Mouse (Mus musculus) liver, embryonic 16.5 days (tissue): ENCODE data around the gene Pwwp2a. TPM values are rescaled to one million over a fixed set of nuclear protein-coding genes. Genes with fewer than 3 reads are reported as not detected.

Source experiments
- ATAC-seq: fragments of 200-750 bp; cut with Nextera tagmentation; 2 replicates; pipeline ENCODE4 v1.8.0; 2017; ENCODE audit warnings: low read depth, mild to moderate bottlenecking, moderate number of reproducible peaks, moderate library complexity
- H3K27ac ChIP-seq: fragments of 300-500 bp; sonication (generic); 2 replicates; pipeline ENCODE4 v1.5.1; 2014; ENCODE audit warnings: mild to moderate bottlenecking, low read length
- H3K27me3 ChIP-seq: fragments of 300-500 bp; sonication (generic); 2 replicates; pipeline ENCODE4 v1.6.1; 2014; ENCODE audit warnings: low read depth, low read length, mixed read lengths; ENCODE audit not compliant: control insufficient read depth, insufficient read depth
- H3K36me3 ChIP-seq: fragments of 300-500 bp; sonication (generic); 2 replicates; pipeline ENCODE4 v1.6.1; 2014; ENCODE audit warnings: mild to moderate bottlenecking; ENCODE audit not compliant: control insufficient read depth, insufficient read depth
- H3K4me1 ChIP-seq: fragments of 300-500 bp; sonication (generic); 2 replicates; pipeline ENCODE4 v1.6.1; 2014; ENCODE audit warnings: low read depth, low read length, mixed read lengths; ENCODE audit not compliant: control insufficient read depth
- H3K4me2 ChIP-seq: fragments of 300-500 bp; sonication (generic); 2 replicates; pipeline ENCODE4 v1.6.1; 2014; ENCODE audit warnings: low read depth, low read length, mixed read lengths
- H3K4me3 ChIP-seq: fragments of 300-500 bp; sonication (generic); 2 replicates; pipeline ENCODE4 v1.5.1; 2014; ENCODE audit warnings: low read depth, mild to moderate bottlenecking, low read length
- H3K9ac ChIP-seq: fragments of 300-500 bp; sonication (generic); 2 replicates; pipeline ENCODE4 v1.6.1; 2014; ENCODE audit warnings: low read depth, low read length
- H3K9me3 ChIP-seq: fragments of 300-500 bp; sonication (generic); replicated peaks from 2 replicates; pipeline ENCODE4 v1.6.1; 2016; ENCODE audit warnings: low read length; ENCODE audit not compliant: control insufficient read depth
- WGBS: fragments of 180-500 bp; shearing (Covaris S2); extraction: QIAGEN DNeasy Blood & Tissue Kit; methylation state at CpG from one replicate; pipeline ENCODE4 v1.1.7; 2014; ENCODE audit not compliant: insufficient replicate concordance; 5-methylcytosine and 5-hydroxymethylcytosine counted together
- polyA plus RNA-seq: library from polyadenylated mRNA; unstranded; fragments of >200 nt; fragmentation: Nextera tagmentation; extraction: Ambion mirVana; gene quantifications from 2 replicates; pipeline ENCODE4 v1.2.1, GENCODE M21; 2015

The Pwwp2a gene
- polyA plus RNA-seq, 1 experiment from 2014 or later, result 4.3 TPM

GRCm38 (mm10) chr11:43754568-43754967 lies 72.8 kb downstream of the Pwwp2a start:
- ATAC-seq, result no peak
- Histone ChIP-seq H3K36me3 (no peaks in the 10 kb centered on the region), H3K4me3 (no peak overlapping the region), H3K9ac (no peak overlapping the region), H3K27ac (no peak overlapping the region), H3K4me2 (no peak overlapping the region), H3K4me1 (no peaks in the 10 kb centered on the region), H3K9me3 (no peaks in the 10 kb centered on the region), H3K27me3 (no peaks in the 10 kb centered on the region)
- WGBS, result 33% methylated on average over 1 of the region's 1 CpGs

DNA sequence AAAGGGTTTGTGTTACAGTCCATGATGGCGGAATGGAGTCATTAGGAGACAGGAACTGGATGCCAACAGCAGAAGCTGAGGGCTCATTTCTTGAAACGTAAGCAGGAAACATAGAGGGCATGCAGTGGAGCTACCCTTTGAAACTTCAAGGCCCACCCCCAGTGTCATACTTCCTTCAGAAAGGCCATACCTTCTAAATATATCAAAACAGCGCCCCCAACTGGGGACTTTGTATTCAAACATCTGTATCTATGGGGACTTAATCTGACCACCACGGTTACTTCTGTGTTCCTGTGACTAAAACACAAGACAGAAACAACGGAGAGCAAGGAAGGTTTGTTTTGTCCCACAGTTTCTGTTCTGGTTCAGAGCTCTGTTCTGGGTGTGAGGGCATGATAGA lies 73.6 kb downstream of the Pwwp2a start:
- no peak for ATAC-seq
- H3K27me3 ChIP-seq, result no peaks in the 10 kb centered on the region

DNA sequence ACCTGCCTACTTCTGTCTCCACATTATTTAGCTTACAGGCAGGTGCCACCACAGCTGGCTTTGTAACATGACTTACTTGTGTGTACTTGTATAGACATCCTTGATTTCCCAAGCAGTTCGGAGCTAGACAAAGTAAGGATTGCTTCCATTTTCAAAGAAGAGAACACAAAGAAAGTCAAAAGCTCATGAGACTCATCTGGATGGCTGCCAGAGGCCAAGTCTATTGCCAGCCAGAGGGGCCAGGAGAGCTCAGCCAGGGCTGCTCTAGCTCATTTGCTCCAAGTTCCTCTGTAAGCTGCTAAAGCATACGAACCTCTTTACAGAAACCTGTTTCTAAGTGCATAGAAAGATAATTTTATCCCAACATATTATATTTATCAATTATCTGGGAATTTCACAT lies 76.6 kb downstream of the Pwwp2a start:
- Histone ChIP-seq H3K27me3 (no peaks in the 10 kb centered on the region), H3K4me1 (no peaks in the 10 kb centered on the region), H3K4me3 (no peak overlapping the region), H3K4me2 (no peak overlapping the region), H3K27ac (no peak overlapping the region), H3K9ac (no peak overlapping the region), H3K36me3 (no peaks in the 10 kb centered on the region), H3K9me3 (no peaks in the 10 kb centered on the region)
- ATAC-seq, result no peak
- 39% methylated on average over 2 of the region's 2 CpGs for WGBS

More for the DNA sequence above, 73.6 kb downstream of the Pwwp2a start:
- H3K4me3 ChIP-seq, result no peak overlapping the region
- 40% methylated on average over 5 of the region's 5 CpGs for WGBS
- H3K36me3 ChIP-seq, result no peaks in the 10 kb centered on the region
- H3K4me1 ChIP-seq, result no peaks in the 10 kb centered on the region
- H3K9me3 ChIP-seq, result no peaks in the 10 kb centered on the region
- H3K27ac ChIP-seq, result no peak overlapping the region
- H3K9ac ChIP-seq, result no peak overlapping the region
- no peak overlapping the region for H3K4me2 ChIP-seq

DNA sequence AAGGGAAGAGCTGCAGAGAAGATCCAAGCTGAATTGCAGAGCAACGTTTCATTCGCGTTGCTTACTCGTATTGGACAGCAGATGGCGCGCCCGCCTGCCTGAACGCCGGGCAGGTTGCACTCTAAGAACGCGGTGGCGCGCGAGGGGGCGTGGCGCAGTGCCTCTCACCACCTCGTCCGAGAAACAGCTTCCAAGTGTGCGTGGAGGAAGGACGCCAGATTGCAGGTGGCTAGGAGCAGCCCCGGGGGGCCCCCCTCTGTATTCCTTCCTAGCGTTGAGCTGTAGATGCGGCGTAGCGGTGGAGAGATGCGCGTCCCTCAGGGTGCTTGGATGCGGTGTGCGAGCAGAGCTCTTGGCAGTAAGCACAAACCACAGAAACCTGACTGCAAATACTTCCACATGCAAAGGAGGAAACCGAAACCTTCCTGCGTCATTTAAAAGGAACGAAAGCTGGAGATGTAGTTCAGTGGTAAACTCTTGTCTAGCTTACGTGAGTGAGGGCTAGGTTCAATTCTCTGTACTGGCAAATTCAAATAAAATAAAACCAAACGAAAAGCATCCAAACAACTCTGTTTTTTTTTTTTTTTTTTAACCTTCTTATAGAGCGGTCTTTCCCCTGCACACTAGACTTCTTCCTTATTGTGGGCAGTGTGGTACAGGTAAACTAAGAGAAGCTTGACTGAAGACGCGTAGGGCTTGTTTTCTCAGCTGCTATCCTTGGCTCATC lies 85.3 kb downstream of the Pwwp2a start:
- ATAC-seq, result peak; percentile 53; the same call in 1 of the 2 replicates
- H3K27me3 ChIP-seq, result peaks cover 3% of the 10 kb centered on the region; the same call in 1 of the 2 replicates
- no peak overlapping the region for H3K9ac ChIP-seq
- WGBS, result 5% methylated on average over 37 of the region's 37 CpGs
- H3K9me3 ChIP-seq, result no peaks in the 10 kb centered on the region
- H3K4me1 ChIP-seq, result no peaks in the 10 kb centered on the region
- H3K4me3 ChIP-seq, result peak overlapping the region; percentile 47
- H3K27ac ChIP-seq, result no peak overlapping the region
- no peaks in the 10 kb centered on the region for H3K36me3 ChIP-seq
- peak overlapping the region; percentile 59 for H3K4me2 ChIP-seq

DNA sequence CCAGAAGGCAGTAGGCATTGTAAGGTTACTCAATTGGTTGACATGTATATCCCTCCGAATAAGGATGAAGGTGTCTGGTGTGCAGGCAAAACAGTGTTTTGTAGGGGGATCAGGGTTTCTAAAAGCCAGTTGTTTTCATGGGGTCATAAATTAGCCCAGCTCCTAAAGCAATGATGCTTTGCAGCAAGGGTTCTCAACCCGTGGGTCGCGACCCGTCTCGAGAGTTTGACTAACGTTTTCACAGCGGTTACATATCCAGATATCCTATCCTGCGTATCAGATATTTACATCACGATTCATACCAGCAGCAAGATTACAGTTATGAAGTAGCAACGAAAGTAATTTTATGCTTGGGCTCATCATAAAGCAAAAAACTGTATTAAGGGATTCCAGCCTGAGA lies 86.0 kb downstream of the Pwwp2a start:
- no peaks in the 10 kb centered on the region for H3K4me1 ChIP-seq
- no peak overlapping the region for H3K27ac ChIP-seq
- WGBS, result 58% methylated on average over 11 of the region's 11 CpGs
- H3K9me3 ChIP-seq, result no peaks in the 10 kb centered on the region
- ATAC-seq, result no peak
- H3K9ac ChIP-seq, result no peak overlapping the region
- no peak overlapping the region for H3K4me2 ChIP-seq
- peaks cover 3% of the 10 kb centered on the region; the same call in 1 of the 2 replicates for H3K27me3 ChIP-seq
- no peak overlapping the region for H3K4me3 ChIP-seq
- no peaks in the 10 kb centered on the region for H3K36me3 ChIP-seq

DNA sequence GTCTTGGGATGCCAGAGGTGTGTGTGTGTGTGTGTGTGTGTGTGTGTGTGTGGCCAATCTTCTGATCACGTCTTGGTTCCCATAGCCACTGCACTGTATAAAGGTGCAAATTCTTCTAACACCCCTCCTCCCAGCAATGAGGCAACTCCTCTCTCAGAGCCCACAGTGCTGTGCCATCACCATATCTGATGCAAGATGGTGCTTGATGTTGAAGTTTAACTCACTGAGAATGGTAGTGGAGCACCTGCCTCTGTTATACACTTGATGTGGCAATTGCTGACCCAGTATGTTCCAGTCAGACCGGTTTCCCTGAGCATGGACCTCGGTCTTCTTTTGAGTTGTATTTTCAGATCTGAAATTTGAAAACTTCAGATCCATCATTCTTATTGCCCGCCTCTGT lies 88.3 kb downstream of the Pwwp2a start:
- H3K4me3 ChIP-seq, result no peak overlapping the region
- H3K9ac ChIP-seq, result no peak overlapping the region
- 55% methylated on average over 4 of the region's 4 CpGs for WGBS
- H3K27ac ChIP-seq, result no peak overlapping the region
- H3K4me2 ChIP-seq, result no peak overlapping the region
- ATAC-seq, result no peak
- H3K27me3 ChIP-seq, result peaks cover 3% of the 10 kb centered on the region
- no peaks in the 10 kb centered on the region for H3K36me3 ChIP-seq
- no peaks in the 10 kb centered on the region for H3K9me3 ChIP-seq
- no peaks in the 10 kb centered on the region for H3K4me1 ChIP-seq

Other genes starting within 250 kb of the Pwwp2a start
- gene Slu7, start 248.3 kb upstream of the Pwwp2a start, polyA plus RNA-seq, result 21.7 and 22.1 TPM in 2 replicates
- gene C1qtnf2, start 207.7 kb upstream of the Pwwp2a start, polyA plus RNA-seq, result 0.88 and 1.3 TPM in 2 replicates
- gene Ccnjl, start 153.2 kb upstream of the Pwwp2a start, polyA plus RNA-seq, result 1.8 and 2.2 TPM in 2 replicates
- gene 4933415A04Rik, start 95.0 kb upstream of the Pwwp2a start, polyA plus RNA-seq, result 0.43 and 0.71 TPM in 2 replicates
- gene Fabp6, start 80.5 kb upstream of the Pwwp2a start, polyA plus RNA-seq, result not detected in 2 replicates
- 29.2 and 30.2 TPM in 2 replicates for gene Ttc1, start 66.0 kb downstream of the Pwwp2a start, polyA plus RNA-seq
- 7.0 and 7.5 TPM in 2 replicates for gene Adra1b, start 219.2 kb downstream of the Pwwp2a start, polyA plus RNA-seq